Mouse (Mus musculus): Measurements from ENCODE around the gene Ugt1a8. TPM values are rescaled to one million over a fixed set of nuclear protein-coding genes. Genes with fewer than 3 reads are reported as not detected.
A peak's percentile ranks its signal among the peaks of the same experiment; 100 is the strongest.
"Not testable (repeated sequence)": the region's sequence is repeated elsewhere in the genome, so short reads cannot be mapped to it uniquely, and the experiment has no call there.

The Ugt1a8 gene
- total and polyA plus RNA-seq, 3 experiments: not detected

GRCm38 (mm10) chr1:88136646-88137045 lies 49.0 kb downstream of the Ugt1a8 start:
- H3K27me3 ChIP-seq (ENCODE audit: insufficient read depth, low read length): 0 out of 2 replicates have a peak, but pooled peaks cover 6% of the 10 kb centered on the region
- H3K4me1 ChIP-seq (ENCODE audit: insufficient read depth, low read depth, low read length): peaks cover 27% of the 10 kb centered on the region
- H3K4me3 ChIP-seq (ENCODE audit: low read depth, low read length): no peak overlapping the region
- no peaks in the 10 kb centered on the region for H3K36me3 ChIP-seq (replicated peaks)
- ATAC-seq (ENCODE audit: extremely low read depth, insufficient number of reproducible peaks, low FRiP score, poor library complexity, severe bottlenecking): no peak
- no peak for DNase-seq (ENCODE audit: low spot score)
- no peak for TF ChIP-seq CTCF (IDR thresholded peaks at IDR 0.05; ENCODE audit: low read depth, low read length)
- no peak for TF ChIP-seq POLR2AphosphoS5 (IDR thresholded peaks at IDR 0.05; ENCODE audit: insufficient replicate concordance, low read depth, low read length)
- no peak for TF ChIP-seq GATA1 (IDR thresholded peaks at IDR 0.05; ENCODE audit: borderline replicate concordance, low read length)
- TF ChIP-seq TAL1 (conservative IDR thresholded peaks at IDR 0.05; ENCODE audit: low read depth, low read length): no peak
- no peak for TF ChIP-seq GATA2 (IDR thresholded peaks at IDR 0.05; ENCODE audit: borderline replicate concordance, low read depth, low read length)
- H3K9me3 ChIP-seq (replicated peaks): no peaks in the 10 kb centered on the region

- Histone ChIP-seq H3K4me3 (ENCODE audit: low read depth, low read length) (no peak overlapping the region), H3K9me3 (replicated peaks) (no peaks in the 10 kb centered on the region), H3K27me3 (ENCODE audit: insufficient read depth, low read length) (0 out of 2 replicates have a peak, but pooled peaks cover 6% of the 10 kb centered on the region), H3K4me1 (ENCODE audit: insufficient read depth, low read depth, low read length) (peaks cover 25% of the 10 kb centered on the region), H3K36me3 (replicated peaks) (no peaks in the 10 kb centered on the region)
- TF ChIP-seq POLR2AphosphoS5 (IDR thresholded peaks at IDR 0.05; ENCODE audit: insufficient replicate concordance, low read depth, low read length) (no peak), GATA2 (IDR thresholded peaks at IDR 0.05; ENCODE audit: borderline replicate concordance, low read depth, low read length) (no peak), GATA1 (IDR thresholded peaks at IDR 0.05; ENCODE audit: borderline replicate concordance, low read length) (no peak), TAL1 (conservative IDR thresholded peaks at IDR 0.05; ENCODE audit: low read depth, low read length) (no peak), CTCF (IDR thresholded peaks at IDR 0.05; ENCODE audit: low read depth, low read length) (no peak)
- ATAC-seq (ENCODE audit: extremely low read depth, insufficient number of reproducible peaks, low FRiP score, poor library complexity, severe bottlenecking) (no peak), DNase-seq (ENCODE audit: low spot score) (no peak)
These were observed 49.7 kb downstream of the Ugt1a8 start for GRCm38 (mm10) chr1:88137264-88137663.

- Histone ChIP-seq H3K4me3 (ENCODE audit: low read depth, low read length) (no peak overlapping the region), H3K4me1 (ENCODE audit: insufficient read depth, low read depth, low read length) (peaks cover 30% of the 10 kb centered on the region), H3K9me3 (replicated peaks) (no peaks in the 10 kb centered on the region), H3K36me3 (replicated peaks) (no peaks in the 10 kb centered on the region), H3K27me3 (ENCODE audit: insufficient read depth, low read length) (0 out of 2 replicates have a peak, but pooled peaks cover 6% of the 10 kb centered on the region)
- TF ChIP-seq POLR2AphosphoS5 (IDR thresholded peaks at IDR 0.05; ENCODE audit: insufficient replicate concordance, low read depth, low read length): no peak
- DNase-seq (ENCODE audit: low spot score): no peak
- ATAC-seq (ENCODE audit: extremely low read depth, insufficient number of reproducible peaks, low FRiP score, poor library complexity, severe bottlenecking): no peak
These were observed 50.5 kb downstream of the Ugt1a8 start for GRCm38 (mm10) chr1:88138145-88138544.

- not testable (repeated sequence) for H3K9me3 ChIP-seq (replicated peaks); DNase-seq (ENCODE audit: low spot score); H3K27me3 ChIP-seq (ENCODE audit: insufficient read depth, low read length); H3K4me3 ChIP-seq (ENCODE audit: low read depth, low read length); H3K36me3 ChIP-seq (replicated peaks)
- peaks cover 15% of the 10 kb centered on the region for H3K4me1 ChIP-seq (ENCODE audit: insufficient read depth, low read depth, low read length)
- ATAC-seq (ENCODE audit: extremely low read depth, insufficient number of reproducible peaks, low FRiP score, poor library complexity, severe bottlenecking): peak; percentile 87
These were observed 52.9 kb downstream of the Ugt1a8 start for GRCm38 (mm10) chr1:88140492-88140891.

- H3K27me3 ChIP-seq (ENCODE audit: insufficient read depth, low read length); H3K36me3 ChIP-seq (replicated peaks); H3K9me3 ChIP-seq (replicated peaks); DNase-seq (ENCODE audit: low spot score); H3K4me3 ChIP-seq (ENCODE audit: low read depth, low read length): not testable (repeated sequence)
- peak; percentile 45; the same call in 1 of the 2 replicates for ATAC-seq (ENCODE audit: extremely low read depth, insufficient number of reproducible peaks, low FRiP score, poor library complexity, severe bottlenecking)
- H3K4me1 ChIP-seq (ENCODE audit: insufficient read depth, low read depth, low read length): peaks cover 11% of the 10 kb centered on the region; the same call in 1 of the 2 replicates
- TF ChIP-seq CTCF (IDR thresholded peaks at IDR 0.05; ENCODE audit: low read depth, low read length): peak; percentile 25; the same call in 1 of the 2 replicates
These were observed 56.5 kb downstream of the Ugt1a8 start for GRCm38 (mm10) chr1:88143966-88144675.

GRCm38 (mm10) chr1:88145278-88145677 lies 57.7 kb downstream of the Ugt1a8 start:
- peaks cover 11% of the 10 kb centered on the region; the same call in 1 of the 2 replicates for H3K4me1 ChIP-seq (ENCODE audit: insufficient read depth, low read depth, low read length)
- not testable (repeated sequence) for H3K9me3 ChIP-seq (replicated peaks); H3K4me3 ChIP-seq (ENCODE audit: low read depth, low read length); H3K36me3 ChIP-seq (replicated peaks); H3K27me3 ChIP-seq (ENCODE audit: insufficient read depth, low read length); DNase-seq (ENCODE audit: low spot score); ATAC-seq (ENCODE audit: extremely low read depth, insufficient number of reproducible peaks, low FRiP score, poor library complexity, severe bottlenecking)

- H3K27me3 ChIP-seq (ENCODE audit: insufficient read depth, low read length); H3K4me3 ChIP-seq (ENCODE audit: low read depth, low read length); H3K4me1 ChIP-seq (ENCODE audit: insufficient read depth, low read depth, low read length); H3K9me3 ChIP-seq (replicated peaks); H3K36me3 ChIP-seq (replicated peaks); DNase-seq (ENCODE audit: low spot score): not testable (repeated sequence)
- peak; percentile 42; the same call in 1 of the 2 replicates for ATAC-seq (ENCODE audit: extremely low read depth, insufficient number of reproducible peaks, low FRiP score, poor library complexity, severe bottlenecking)
These were observed 62.5 kb downstream of the Ugt1a8 start for GRCm38 (mm10) chr1:88150133-88150532.

Data from G1E (cell line).